Mouse (Mus musculus): ENCODE data around the gene Tlk1.

Gene Tlk1

DNA sequence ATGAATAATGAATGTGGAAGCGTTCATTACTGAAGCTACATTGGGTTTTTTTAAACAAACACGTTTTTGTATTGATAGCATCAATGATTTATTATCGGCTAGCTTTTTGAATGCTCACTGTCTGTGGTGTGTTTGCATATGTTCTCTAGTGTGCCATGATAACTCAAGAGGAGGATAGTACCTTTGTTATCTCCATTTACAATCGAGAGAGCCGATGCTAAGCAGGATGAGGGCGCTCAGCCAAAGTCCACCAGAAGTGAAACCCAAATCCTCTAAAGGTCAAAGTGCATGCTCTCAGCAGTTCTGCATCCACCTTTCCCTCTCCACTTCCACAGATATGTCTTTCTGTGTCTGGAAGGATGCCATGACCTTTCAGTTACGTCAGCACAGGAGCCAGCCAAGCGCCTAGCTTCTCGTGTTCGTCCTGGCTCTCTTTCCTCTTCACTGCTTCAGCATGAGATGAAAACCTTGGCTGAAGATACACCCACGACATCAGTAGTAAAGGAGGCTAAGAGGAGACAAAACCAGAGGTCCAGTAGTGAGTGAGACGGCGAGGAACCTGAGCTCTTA, 16.6 kb upstream of the Tlk1 start:
- TF ChIP-seq POU5F1 (IDR thresholded peaks at IDR 0.05; ENCODE audit: borderline replicate concordance, low read length) (no peak), CTCF (conservative IDR thresholded peaks at IDR 0.05; ENCODE audit: low read length) (no peak), NANOG (IDR thresholded peaks at IDR 0.05; ENCODE audit: borderline replicate concordance, low read length) (no peak)
- Histone ChIP-seq H3K27me3 (ENCODE audit: insufficient read depth, low read length) (peaks cover 13% of the 10 kb centered on the region), H3K4me3 (replicated peaks; ENCODE audit: low read length) (no peak overlapping the region)

DNA sequence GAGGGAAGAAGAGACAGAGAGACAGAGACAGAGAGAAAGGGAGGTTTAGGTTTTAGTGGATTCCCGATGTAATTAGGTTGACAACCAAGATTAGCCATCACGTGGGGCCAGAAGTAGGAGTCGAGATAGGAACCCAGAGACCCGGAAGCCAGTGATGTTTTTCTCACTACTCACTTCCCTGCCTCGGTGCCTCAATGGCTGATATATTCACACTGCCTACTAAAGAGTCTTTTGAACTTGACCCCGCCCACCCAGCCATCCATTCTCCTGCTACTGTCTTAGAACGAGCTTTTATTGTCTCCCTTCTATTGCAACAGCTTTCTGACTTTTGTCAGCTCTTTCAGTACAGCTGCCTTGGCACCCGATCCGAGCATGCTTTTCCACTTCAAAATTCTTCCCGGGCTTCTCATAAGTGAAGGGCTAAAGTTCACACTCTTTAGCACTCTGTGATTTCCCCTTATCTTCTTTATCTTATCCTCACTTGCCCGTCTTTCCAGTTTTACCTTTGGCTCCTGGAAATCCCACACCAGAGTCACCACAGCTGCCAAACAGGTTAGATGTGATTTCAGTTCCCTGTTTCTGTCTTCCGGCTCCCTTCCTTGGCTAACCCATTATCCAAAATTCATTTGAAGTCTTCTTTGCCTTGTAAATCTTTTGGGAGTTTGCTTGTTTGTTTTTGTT, 13.1 kb upstream of the Tlk1 start:
- Histone ChIP-seq H3K4me1 (replicated peaks; ENCODE audit: low read depth, low read length) (peaks cover 13% of the 10 kb centered on the region), H3K9me3 (ENCODE audit: low read length) (no peaks in the 10 kb centered on the region), H3K27me3 (ENCODE audit: insufficient read depth, low read length) (peaks cover 10% of the 10 kb centered on the region), H3K36me3 (ENCODE audit: insufficient read depth, low read length) (no peaks in the 10 kb centered on the region), H3K4me3 (replicated peaks; ENCODE audit: low read length) (peak overlapping the region; percentile 14; the same call in 1 of the 2 replicates)
- TF ChIP-seq CTCF (conservative IDR thresholded peaks at IDR 0.05; ENCODE audit: low read length) = no peak
- TF ChIP-seq POU5F1 (IDR thresholded peaks at IDR 0.05; ENCODE audit: borderline replicate concordance, low read length) = no peak
- TF ChIP-seq NANOG (IDR thresholded peaks at IDR 0.05; ENCODE audit: borderline replicate concordance, low read length) = no peak

More for the DNA sequence above, 16.6 kb upstream of the Tlk1 start:
- no peaks in the 10 kb centered on the region for H3K9me3 ChIP-seq (ENCODE audit: low read length)
- no peaks in the 10 kb centered on the region for H3K36me3 ChIP-seq (ENCODE audit: insufficient read depth, low read length)
- H3K4me1 ChIP-seq (replicated peaks; ENCODE audit: low read depth, low read length) = peaks cover 13% of the 10 kb centered on the region

DNA sequence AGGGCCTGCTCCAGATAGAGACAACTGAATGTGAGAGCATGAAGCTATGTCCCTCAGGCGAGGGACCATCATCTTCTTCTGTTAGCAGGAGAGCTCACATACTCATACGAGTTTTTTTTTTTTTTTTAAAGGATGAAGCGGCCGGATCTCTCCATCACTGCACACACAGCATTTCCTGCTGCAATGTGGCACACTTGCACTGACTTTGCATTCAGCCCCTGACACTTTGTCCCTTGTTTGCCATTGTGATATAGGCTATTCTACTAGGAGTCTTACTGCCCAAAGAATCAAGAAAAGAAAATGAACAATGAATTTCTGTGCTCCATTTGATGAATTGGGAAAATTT, 10.8 kb upstream of the Tlk1 start:
- peaks cover 7% of the 10 kb centered on the region for H3K27me3 ChIP-seq (ENCODE audit: insufficient read depth, low read length)
- no peaks in the 10 kb centered on the region for H3K9me3 ChIP-seq (ENCODE audit: low read length)
- TF ChIP-seq NANOG (IDR thresholded peaks at IDR 0.05; ENCODE audit: borderline replicate concordance, low read length) = no peak
- no peak for TF ChIP-seq CTCF (conservative IDR thresholded peaks at IDR 0.05; ENCODE audit: low read length)
- no peak for TF ChIP-seq POU5F1 (IDR thresholded peaks at IDR 0.05; ENCODE audit: borderline replicate concordance, low read length)
- H3K4me3 ChIP-seq (replicated peaks; ENCODE audit: low read length) = no peak overlapping the region
- H3K36me3 ChIP-seq (ENCODE audit: insufficient read depth, low read length) = no peaks in the 10 kb centered on the region
- H3K4me1 ChIP-seq (replicated peaks; ENCODE audit: low read depth, low read length) = peaks cover 28% of the 10 kb centered on the region

DNA sequence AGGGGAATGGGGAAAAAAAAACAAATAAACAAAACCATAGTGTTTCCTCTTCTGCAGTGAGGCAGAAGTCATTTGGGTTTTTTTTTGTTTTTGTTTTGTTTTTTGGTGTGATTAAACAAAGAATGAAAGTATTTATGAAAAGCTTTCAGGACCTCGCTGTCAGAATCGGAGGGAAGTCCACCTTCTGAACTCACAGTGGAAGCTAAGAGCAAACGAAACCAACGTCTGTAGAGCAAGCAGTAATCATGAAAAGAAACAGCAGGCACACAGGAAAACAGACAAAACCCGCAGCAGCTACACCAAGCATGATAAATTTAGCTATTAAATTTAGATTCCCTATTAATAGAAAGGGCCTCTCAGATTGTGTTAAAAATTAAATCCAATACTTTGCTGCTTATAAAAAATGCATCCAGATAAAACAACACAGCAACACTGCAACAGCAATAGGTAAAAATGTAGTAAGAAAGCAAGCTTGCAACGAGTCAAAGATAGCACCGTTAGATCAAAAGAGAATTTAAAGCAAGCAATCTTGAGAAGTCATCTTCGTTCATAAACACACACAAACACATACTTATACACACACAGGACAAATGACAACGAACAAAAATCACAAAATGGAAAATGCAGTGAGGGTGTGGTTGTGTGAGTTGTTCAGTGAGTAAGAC, 10.2 kb upstream of the Tlk1 start:
- Histone ChIP-seq H3K27me3 (ENCODE audit: insufficient read depth, low read length) (peaks cover 6% of the 10 kb centered on the region), H3K36me3 (ENCODE audit: insufficient read depth, low read length) (no peaks in the 10 kb centered on the region), H3K9me3 (ENCODE audit: low read length) (no peaks in the 10 kb centered on the region), H3K4me1 (replicated peaks; ENCODE audit: low read depth, low read length) (peaks cover 33% of the 10 kb centered on the region), H3K4me3 (replicated peaks; ENCODE audit: low read length) (no peak overlapping the region)
- no peak for TF ChIP-seq NANOG (IDR thresholded peaks at IDR 0.05; ENCODE audit: borderline replicate concordance, low read length)
- no peak for TF ChIP-seq POU5F1 (IDR thresholded peaks at IDR 0.05; ENCODE audit: borderline replicate concordance, low read length)
- no peak for TF ChIP-seq CTCF (conservative IDR thresholded peaks at IDR 0.05; ENCODE audit: low read length)

DNA sequence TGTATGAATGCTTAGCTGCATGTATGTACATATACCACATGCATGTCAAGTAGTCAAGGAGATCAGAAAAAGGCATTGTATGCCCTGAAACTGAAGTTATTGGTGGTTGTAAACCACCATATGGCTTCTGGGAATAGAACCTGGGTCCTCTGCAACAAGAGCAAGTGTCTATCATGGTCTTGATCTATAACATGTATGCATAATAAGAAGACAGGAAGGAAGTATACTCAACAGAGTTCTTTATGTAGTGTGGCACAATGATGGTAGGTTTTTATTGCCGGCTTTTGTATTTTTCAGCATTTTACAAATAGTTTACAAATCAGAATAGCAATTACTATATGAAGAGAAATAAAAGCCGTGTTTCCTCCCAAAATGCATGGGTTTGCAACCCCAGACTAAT, 9.7 kb upstream of the Tlk1 start:
- Histone ChIP-seq H3K36me3 (ENCODE audit: insufficient read depth, low read length) (no peaks in the 10 kb centered on the region), H3K4me1 (replicated peaks; ENCODE audit: low read depth, low read length) (peaks cover 39% of the 10 kb centered on the region), H3K9me3 (ENCODE audit: low read length) (no peaks in the 10 kb centered on the region), H3K27me3 (ENCODE audit: insufficient read depth, low read length) (peaks cover 6% of the 10 kb centered on the region), H3K4me3 (replicated peaks; ENCODE audit: low read length) (no peak overlapping the region)
- no peak for TF ChIP-seq CTCF (conservative IDR thresholded peaks at IDR 0.05; ENCODE audit: low read length)
- TF ChIP-seq NANOG (IDR thresholded peaks at IDR 0.05; ENCODE audit: borderline replicate concordance, low read length) = no peak
- TF ChIP-seq POU5F1 (IDR thresholded peaks at IDR 0.05; ENCODE audit: borderline replicate concordance, low read length) = no peak

DNA sequence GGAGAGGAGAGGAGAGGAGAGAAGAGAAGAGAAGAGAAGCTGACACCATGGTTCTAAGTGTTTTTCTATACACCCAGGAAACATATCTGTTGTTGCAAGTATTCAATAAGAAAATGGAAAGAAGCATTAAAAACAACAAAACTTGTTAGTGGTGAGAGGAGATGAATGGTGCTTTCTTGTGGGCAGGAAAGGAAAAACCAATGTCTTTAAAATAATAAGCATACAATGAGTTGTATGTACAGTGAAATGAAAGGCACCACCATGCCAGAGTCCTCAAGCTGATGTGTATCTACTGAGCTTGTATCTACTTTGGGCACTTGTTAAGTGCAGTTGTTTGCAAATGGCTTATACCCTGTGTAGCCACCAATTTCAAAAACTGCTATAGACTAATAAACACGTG, 7.7 kb upstream of the Tlk1 start:
- Histone ChIP-seq H3K4me1 (replicated peaks; ENCODE audit: low read depth, low read length) (peaks cover 47% of the 10 kb centered on the region), H3K27me3 (ENCODE audit: insufficient read depth, low read length) (peaks cover 6% of the 10 kb centered on the region; the same call in 1 of the 2 replicates), H3K9me3 (ENCODE audit: low read length) (no peaks in the 10 kb centered on the region), H3K4me3 (replicated peaks; ENCODE audit: low read length) (no peak overlapping the region), H3K36me3 (ENCODE audit: insufficient read depth, low read length) (no peaks in the 10 kb centered on the region)
- TF ChIP-seq POU5F1 (IDR thresholded peaks at IDR 0.05; ENCODE audit: borderline replicate concordance, low read length) (no peak), CTCF (conservative IDR thresholded peaks at IDR 0.05; ENCODE audit: low read length) (no peak), NANOG (IDR thresholded peaks at IDR 0.05; ENCODE audit: borderline replicate concordance, low read length) (no peak)

DNA sequence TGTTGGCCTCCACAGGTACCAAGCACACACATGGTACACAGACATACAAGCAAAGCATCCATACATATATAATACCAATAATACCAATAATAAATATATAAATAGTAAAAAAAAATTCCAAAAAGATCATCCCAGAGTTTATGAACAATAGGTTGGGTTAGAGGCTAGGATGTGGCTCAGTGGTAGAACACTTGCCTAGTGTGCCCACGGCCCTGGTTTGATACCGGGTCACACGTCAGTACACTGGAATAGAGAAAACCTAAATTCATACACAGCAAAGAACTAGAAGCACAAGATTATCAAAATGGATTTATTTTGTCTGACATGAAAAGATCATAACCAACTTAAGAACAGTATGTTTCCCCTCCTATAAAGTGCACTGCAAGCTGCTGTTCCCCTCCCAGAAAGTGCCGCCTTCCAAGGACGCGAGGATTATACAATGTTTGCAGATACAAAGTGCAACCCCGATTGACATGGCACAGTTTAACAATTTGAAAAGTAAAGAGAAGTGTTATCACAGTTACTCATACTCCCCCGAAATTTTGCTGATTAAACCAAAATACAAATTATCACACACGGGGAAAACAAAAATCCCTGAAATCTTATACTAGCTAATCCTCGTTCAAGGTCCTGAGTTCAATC, 6.3 kb upstream of the Tlk1 start:
- H3K9me3 ChIP-seq (ENCODE audit: low read length) = no peaks in the 10 kb centered on the region
- no peaks in the 10 kb centered on the region for H3K27me3 ChIP-seq (ENCODE audit: insufficient read depth, low read length)
- H3K4me3 ChIP-seq (replicated peaks; ENCODE audit: low read length) = no peak overlapping the region
- H3K36me3 ChIP-seq (ENCODE audit: insufficient read depth, low read length) = no peaks in the 10 kb centered on the region
- no peak for TF ChIP-seq CTCF (conservative IDR thresholded peaks at IDR 0.05; ENCODE audit: low read length)
- TF ChIP-seq NANOG (IDR thresholded peaks at IDR 0.05; ENCODE audit: borderline replicate concordance, low read length) = no peak
- no peak for TF ChIP-seq POU5F1 (IDR thresholded peaks at IDR 0.05; ENCODE audit: borderline replicate concordance, low read length)
- H3K4me1 ChIP-seq (replicated peaks; ENCODE audit: low read depth, low read length) = peaks cover 44% of the 10 kb centered on the region

DNA sequence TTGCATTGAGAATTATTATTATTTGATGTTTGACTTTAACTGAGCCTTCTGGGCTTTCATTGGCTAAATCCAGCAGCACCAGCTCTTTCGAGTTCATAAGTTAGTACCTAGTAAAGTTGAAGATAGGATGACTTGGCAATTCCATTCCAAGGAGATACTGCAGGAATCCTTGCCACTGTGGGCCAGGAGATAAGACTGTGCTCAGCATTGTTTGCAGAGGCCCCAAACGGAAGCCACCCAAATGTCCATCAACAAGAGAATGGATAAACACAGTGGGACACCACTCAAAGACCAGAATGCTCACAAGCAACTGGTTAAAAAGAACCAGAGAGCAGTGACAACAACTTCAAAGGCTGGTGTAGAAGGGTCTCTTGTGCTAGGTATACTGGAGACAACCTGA, 5.2 kb upstream of the Tlk1 start:
- no peaks in the 10 kb centered on the region for H3K9me3 ChIP-seq (ENCODE audit: low read length)

More for the DNA sequence above, 5.2 kb upstream of the Tlk1 start:
- Histone ChIP-seq H3K4me1 (replicated peaks; ENCODE audit: low read depth, low read length) (peaks cover 51% of the 10 kb centered on the region), H3K27me3 (ENCODE audit: insufficient read depth, low read length) (no peaks in the 10 kb centered on the region), H3K4me3 (replicated peaks; ENCODE audit: low read length) (no peak overlapping the region), H3K36me3 (ENCODE audit: insufficient read depth, low read length) (no peaks in the 10 kb centered on the region)
- TF ChIP-seq CTCF (conservative IDR thresholded peaks at IDR 0.05; ENCODE audit: low read length) = no peak
- no peak for TF ChIP-seq POU5F1 (IDR thresholded peaks at IDR 0.05; ENCODE audit: borderline replicate concordance, low read length)
- peak; percentile 93 for TF ChIP-seq NANOG (IDR thresholded peaks at IDR 0.05; ENCODE audit: borderline replicate concordance, low read length)

All from E14TG2a.4 (cell line).